Mouse (Mus musculus) spleen, adult 2 months (tissue): ENCODE data around the gene Rcsd1. TPM values are rescaled to one million over a fixed set of nuclear protein-coding genes. Genes with fewer than 3 reads are reported as not detected.

Experiments
- DNase-seq, 2 experiments: peaks; one replicate each; pipeline versions ENCODE4 v3.0.0 to v3.0.0-alpha.2; 2012 to 2021; ENCODE audit warnings: low spot score in 2 of 2, low read depth in 1 of 2
- H3K27ac ChIP-seq: fragments of 200-500 bp; 2 replicates; pipeline ENCODE4 v1.5.1; 2012; ENCODE audit warnings: low read length, inconsistent platforms; ENCODE audit not compliant: insufficient read depth
- H3K27me3 ChIP-seq: fragments of 200-500 bp; 2 replicates; pipeline ENCODE4 v1.6.1; 2012; ENCODE audit warnings: mild to moderate bottlenecking, moderate library complexity, low read length, inconsistent platforms; ENCODE audit not compliant: control insufficient read depth, insufficient read depth
- H3K36me3 ChIP-seq: fragments of 200-500 bp; 2 replicates; pipeline ENCODE4 v1.6.1; 2012; ENCODE audit warnings: mild to moderate bottlenecking, low read length, inconsistent platforms; ENCODE audit not compliant: control insufficient read depth, insufficient read depth
- H3K4me1 ChIP-seq: fragments of 200-500 bp; 2 replicates; pipeline ENCODE4 v1.6.1; 2011; ENCODE audit warnings: inconsistent platforms; ENCODE audit not compliant: control insufficient read depth, insufficient read depth, insufficient read length
- H3K4me3 ChIP-seq: fragments of 200-500 bp; 2 replicates; pipeline ENCODE4 v1.5.1; 2011; ENCODE audit warnings: mild to moderate bottlenecking, inconsistent platforms; ENCODE audit not compliant: insufficient read depth, insufficient read length; ENCODE audit errors: extremely low read depth
- CTCF ChIP-seq: fragments of 200-500 bp; IDR thresholded peaks from 2 replicates; pipeline ENCODE4 v1.5.1; 2011; ENCODE audit warnings: mild to moderate bottlenecking, inconsistent platforms; ENCODE audit not compliant: insufficient read depth, insufficient read length, insufficient replicate concordance; ENCODE audit errors: extremely low read depth
- POLR2A ChIP-seq: fragments of 200-500 bp; IDR thresholded peaks from 2 replicates; pipeline ENCODE4 v1.6.1; 2011; ENCODE audit warnings: low read depth, low read length, inconsistent platforms
- WGBS: fragments of 180-500 bp; shearing (Covaris S2); methylation state at CpG from one replicate; pipeline ENCODE4 v1.1.7; 2018; 5-methylcytosine and 5-hydroxymethylcytosine counted together
- polyA plus RNA-seq: library from polyadenylated mRNA; depleted of rRNA; stranded (reverse); fragments of >200 nt; gene quantifications from 2 replicates; pipeline ENCODE4 v1.2.3, GENCODE M21; 2012

Gene Rcsd1
- polyA plus RNA-seq, 1 experiment, result 68.3 TPM

GRCm38 (mm10) chr1:165695392-165696014, 14.1 kb downstream of the Rcsd1 start:
- no peak for TF ChIP-seq CTCF
- TF ChIP-seq POLR2A, result no peak
- Histone ChIP-seq H3K27ac (no peak overlapping the region), H3K27me3 (no peaks in the 10 kb centered on the region), H3K4me1 (peaks cover 39% of the 10 kb centered on the region; the same call in 1 of the 2 replicates), H3K36me3 (peaks cover 27% of the 10 kb centered on the region), H3K4me3 (no peak overlapping the region)
- no peak for DNase-seq

- TF ChIP-seq POLR2A (no peak), CTCF (no peak)
- peaks cover 31% of the 10 kb centered on the region; the same call in 1 of the 2 replicates for H3K4me1 ChIP-seq
- H3K27me3 ChIP-seq, result no peaks in the 10 kb centered on the region
- 0 out of 2 replicates have a peak overlapping the region, but pooled peaks have one; percentile 15 for H3K27ac ChIP-seq
- no peak for DNase-seq
- WGBS, result 79% methylated on average over 7 of the region's 7 CpGs
- H3K4me3 ChIP-seq, result no peak overlapping the region
- H3K36me3 ChIP-seq, result peaks cover 24% of the 10 kb centered on the region
These were observed 15.7 kb downstream of the Rcsd1 start for GRCm38 (mm10) chr1:165693856-165694255.

GRCm38 (mm10) chr1:165691516-165691915, 18.0 kb downstream of the Rcsd1 start:
- H3K4me3 ChIP-seq, result no peak overlapping the region
- WGBS, result 9% methylated on average over 3 of the region's 3 CpGs
- H3K4me1 ChIP-seq, result peaks cover 21% of the 10 kb centered on the region; the same call in 1 of the 2 replicates

GRCm38 (mm10) chr1:165689845-165690244, 19.7 kb downstream of the Rcsd1 start:
- no peak overlapping the region for H3K4me3 ChIP-seq
- H3K27ac ChIP-seq, result no peak overlapping the region
- H3K36me3 ChIP-seq, result peaks cover 16% of the 10 kb centered on the region
- TF ChIP-seq CTCF, result no peak
- no peak for TF ChIP-seq POLR2A
- H3K4me1 ChIP-seq, result peaks cover 21% of the 10 kb centered on the region; the same call in 1 of the 2 replicates
- DNase-seq, result no peak
- WGBS, result 65% methylated on average over 5 of the region's 5 CpGs
- H3K27me3 ChIP-seq, result no peaks in the 10 kb centered on the region

More at GRCm38 (mm10) chr1:165691516-165691915, 18.0 kb downstream of the Rcsd1 start:
- DNase-seq, result peak in 1 of 2 experiments; percentile 45
- Histone ChIP-seq H3K27me3 (no peaks in the 10 kb centered on the region), H3K27ac (no peak overlapping the region), H3K36me3 (peaks cover 16% of the 10 kb centered on the region; the same call in 1 of the 2 replicates)
- TF ChIP-seq CTCF, result no peak
- no peak for TF ChIP-seq POLR2A

- H3K4me1 ChIP-seq, result peaks cover 16% of the 10 kb centered on the region; the same call in 1 of the 2 replicates
- H3K36me3 ChIP-seq, result peaks cover 18% of the 10 kb centered on the region
- DNase-seq, result no peak
- 85% methylated on average over 2 of the region's 2 CpGs for WGBS
- H3K27ac ChIP-seq, result no peak overlapping the region
- H3K4me3 ChIP-seq, result no peak overlapping the region
- no peak for TF ChIP-seq POLR2A
- TF ChIP-seq CTCF, result no peak
- H3K27me3 ChIP-seq, result no peaks in the 10 kb centered on the region
These were observed 21.7 kb downstream of the Rcsd1 start for GRCm38 (mm10) chr1:165687861-165688260.

GRCm38 (mm10) chr1:165686963-165687362, 22.6 kb downstream of the Rcsd1 start:
- Histone ChIP-seq H3K27ac (no peak overlapping the region), H3K27me3 (no peaks in the 10 kb centered on the region), H3K4me1 (peaks cover 12% of the 10 kb centered on the region; the same call in 1 of the 2 replicates), H3K4me3 (no peak overlapping the region), H3K36me3 (peaks cover 17% of the 10 kb centered on the region)
- WGBS, result 48% methylated on average over 8 of the region's 8 CpGs
- TF ChIP-seq CTCF (no peak), POLR2A (no peak)
- DNase-seq, result no peak

- WGBS, result 89% methylated on average over 6 of the region's 6 CpGs
- Histone ChIP-seq H3K27me3 (no peaks in the 10 kb centered on the region), H3K36me3 (peaks cover 17% of the 10 kb centered on the region), H3K4me1 (peaks cover 9% of the 10 kb centered on the region; the same call in 1 of the 2 replicates), H3K27ac (no peak overlapping the region), H3K4me3 (no peak overlapping the region)
- no peak for DNase-seq
- TF ChIP-seq POLR2A, result no peak
- TF ChIP-seq CTCF, result no peak
These were observed 23.2 kb downstream of the Rcsd1 start for GRCm38 (mm10) chr1:165686349-165686748.
